9 mouse cellular contexts compared by ENCODE assay signal in the genomic region with DNA sequence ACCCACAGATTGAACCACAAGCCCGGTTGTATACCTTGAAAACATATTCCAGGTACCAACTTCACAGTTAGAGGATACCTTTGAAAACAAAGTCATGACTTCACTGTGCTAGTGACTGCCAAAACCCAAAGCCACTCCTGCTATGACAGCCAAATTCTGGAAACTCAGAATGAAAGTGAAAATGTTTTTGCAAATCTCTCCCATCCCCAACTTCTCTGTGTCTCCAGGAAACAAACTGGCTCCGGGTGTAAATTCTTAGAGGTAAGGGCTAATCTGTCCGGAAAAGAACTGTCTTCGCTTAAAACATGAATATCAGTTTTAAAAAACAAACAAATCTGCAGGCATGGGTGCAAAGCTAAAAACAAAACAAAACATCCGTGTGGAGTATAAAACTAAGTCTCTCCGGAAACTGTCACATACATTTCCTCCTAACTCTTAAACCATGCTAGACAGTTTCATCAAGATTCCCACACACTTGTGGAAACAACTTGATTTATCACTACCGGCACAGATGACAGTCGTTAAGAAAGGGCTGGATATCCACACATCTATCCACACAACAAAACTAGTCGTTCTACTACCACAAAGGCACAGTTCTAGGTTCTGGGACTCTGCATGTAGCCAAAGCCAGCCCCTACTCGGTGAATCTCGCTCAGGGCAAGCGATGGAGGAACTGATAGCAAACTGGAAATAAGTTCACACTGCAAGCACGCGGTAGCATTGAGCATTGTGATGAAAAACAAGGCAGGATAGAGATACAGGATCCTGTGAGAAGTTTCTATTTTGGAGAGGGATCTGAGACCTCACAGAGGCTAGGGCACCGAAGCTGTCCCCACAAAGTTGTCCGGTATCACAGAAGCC. TPM values are rescaled to one million over a fixed set of nuclear protein-coding genes. Genes with fewer than 3 reads are reported as not detected.
DNase-seq lines count a peak whose midpoint lies in the region; ATAC-seq and TF ChIP-seq lines count a peak whose summit lies in the region.
"Had no signal": no experiment of that assay in that cellular context is flagged by ENCODE, and none has a peak within 500 bp of the region (broad histone marks: within the 10 kb centered on the region; RNA-seq: fewer than 3 reads in every experiment).

No protein-coding gene starts in this region.

- peak overlapping the region; percentile 41 for H3K9ac ChIP-seq in ES-Bruce4 (ENCODE audit: low read depth, poor library complexity, severe bottlenecking)
- peak overlapping the region; percentile 91 for H3K9ac ChIP-seq in forebrain, embryonic 16.5 days (replicated peaks; ENCODE audit: low read depth, low read length)
- peak overlapping the region; percentile 82 for H3K9ac ChIP-seq in limb, embryonic 11.5 days (ENCODE audit: low read length)
- H3K9ac ChIP-seq in neural tube, embryonic 14.5 days (replicated peaks; ENCODE audit: low read depth, low read length), result peak overlapping the region; percentile 72

- H3K4me1 ChIP-seq in erythroblast, embryonic 14.5 days (ENCODE audit: control insufficient read depth), result peaks cover 2% of the 10 kb centered on the region; the same call in 1 of the 2 replicates
- H3K4me1 ChIP-seq in ES-Bruce4 (ENCODE audit: control insufficient read depth, insufficient read depth, low read length), result no peaks in the 10 kb centered on the region
- peaks cover 50% of the 10 kb centered on the region for H3K4me1 ChIP-seq in forebrain, embryonic 16.5 days (replicated peaks; ENCODE audit: control insufficient read depth, insufficient read depth, low read length)
- peaks cover 19% of the 10 kb centered on the region for H3K4me1 ChIP-seq in limb, embryonic 11.5 days (ENCODE audit: control insufficient read depth, insufficient read depth, low read length)
- H3K4me1 ChIP-seq in neural tube, embryonic 14.5 days (ENCODE audit: control insufficient read depth, insufficient read depth, low read length), result peaks cover 22% of the 10 kb centered on the region; the same call in 1 of the 2 replicates

- peak; percentile 63 for DNase-seq in limb, embryonic 11.5 days (ENCODE audit: low spot score)
- DNase-seq in spleen, postnatal 36 days (ENCODE audit: low spot score in 2 of 2), result no peak
- no peak for DNase-seq in spleen, postnatal 14 days (ENCODE audit: low spot score in 2 of 2)

- H3K4me3 ChIP-seq in erythroblast, embryonic 14.5 days (replicated peaks), result peak overlapping the region; percentile 46
- H3K4me3 ChIP-seq in ES-Bruce4 (ENCODE audit: low read depth, low read length), result peak overlapping the region; percentile 52
- H3K4me3 ChIP-seq in forebrain, embryonic 16.5 days (replicated peaks; ENCODE audit: low read length), result peak overlapping the region; percentile 75
- peak overlapping the region; percentile 75 for H3K4me3 ChIP-seq in limb, embryonic 11.5 days (ENCODE audit: low read depth, low read length)
- peak overlapping the region; percentile 67 for H3K4me3 ChIP-seq in neural tube, embryonic 14.5 days (ENCODE audit: low read depth, low read length)

- no peak for TF ChIP-seq CTCF in ES-Bruce4 (IDR thresholded peaks at IDR 0.05; ENCODE audit: low read depth, low read length)

- no peak for TF ChIP-seq EP300 in ES-Bruce4 (IDR thresholded peaks at IDR 0.05; ENCODE audit: insufficient read depth, low read depth, low read length)

- H3K27me3 ChIP-seq in erythroblast, embryonic 14.5 days (ENCODE audit: control insufficient read depth), result peaks cover 49% of the 10 kb centered on the region
- H3K27me3 ChIP-seq in ES-Bruce4 (ENCODE audit: control insufficient read depth, insufficient read depth, low read length, poor library complexity, severe bottlenecking), result peaks cover 6% of the 10 kb centered on the region; the same call in 1 of the 2 replicates
- no peaks in the 10 kb centered on the region for H3K27me3 ChIP-seq in forebrain, embryonic 16.5 days (replicated peaks; ENCODE audit: control insufficient read depth, insufficient read depth, low read length)
- H3K27me3 ChIP-seq in limb, embryonic 11.5 days (ENCODE audit: control insufficient read depth, insufficient read depth, low read length), result no peaks in the 10 kb centered on the region
- H3K27me3 ChIP-seq in neural tube, embryonic 14.5 days (ENCODE audit: control insufficient read depth, insufficient read depth, low read length), result no peaks in the 10 kb centered on the region

- TF ChIP-seq POLR2A in ES-Bruce4 (IDR thresholded peaks at IDR 0.05; ENCODE audit: insufficient read depth, low read length), result no peak

- H3K36me3 ChIP-seq in erythroblast, embryonic 14.5 days (ENCODE audit: control insufficient read depth), result no peaks in the 10 kb centered on the region
- no peaks in the 10 kb centered on the region for H3K36me3 ChIP-seq in ES-Bruce4 (ENCODE audit: control insufficient read depth, insufficient read depth, low read length, poor library complexity, severe bottlenecking)
- no peaks in the 10 kb centered on the region for H3K36me3 ChIP-seq in forebrain, embryonic 16.5 days (ENCODE audit: control insufficient read depth, insufficient read depth)
- H3K36me3 ChIP-seq in limb, embryonic 11.5 days (ENCODE audit: control insufficient read depth, insufficient read depth, low read length), result no peaks in the 10 kb centered on the region
- H3K36me3 ChIP-seq in neural tube, embryonic 14.5 days (ENCODE audit: control insufficient read depth, insufficient read depth, low read length), result no peaks in the 10 kb centered on the region
- H3K36me3 ChIP-seq: G1E had no signal

- H3K4me2 ChIP-seq in forebrain, embryonic 16.5 days (ENCODE audit: low read length), result peak overlapping the region; percentile 92
- H3K4me2 ChIP-seq in limb, embryonic 11.5 days (ENCODE audit: low read depth, severe bottlenecking), result peak overlapping the region; percentile 90
- peak overlapping the region; percentile 94 for H3K4me2 ChIP-seq in neural tube, embryonic 14.5 days (ENCODE audit: low read depth, low read length)

- H3K9me3 ChIP-seq in erythroblast, embryonic 14.5 days (ENCODE audit: control insufficient read depth, low read length), result no peaks in the 10 kb centered on the region
- no peaks in the 10 kb centered on the region for H3K9me3 ChIP-seq in ES-Bruce4 (replicated peaks; ENCODE audit: control insufficient read depth, insufficient read depth, low read length, poor library complexity, severe bottlenecking)
- no peaks in the 10 kb centered on the region for H3K9me3 ChIP-seq in forebrain, embryonic 16.5 days (ENCODE audit: control insufficient read depth, low read length)
- H3K9me3 ChIP-seq in limb, embryonic 11.5 days (ENCODE audit: control insufficient read depth, low read length), result no peaks in the 10 kb centered on the region
- no peaks in the 10 kb centered on the region for H3K9me3 ChIP-seq in neural tube, embryonic 14.5 days (ENCODE audit: control insufficient read depth, low read length)

- H3K27ac ChIP-seq in ES-Bruce4 (ENCODE audit: insufficient read depth, low read length), result no peak overlapping the region
- H3K27ac ChIP-seq in forebrain, embryonic 16.5 days (ENCODE audit: low read length), result no peak overlapping the region
- H3K27ac ChIP-seq in limb, embryonic 11.5 days (replicated peaks; ENCODE audit: low read depth, low read length), result no peak overlapping the region
- H3K27ac ChIP-seq in neural tube, embryonic 14.5 days (ENCODE audit: low read depth, low read length), result peak overlapping the region; percentile 61; the same call in 1 of the 2 replicates

- WGBS in forebrain, embryonic 16.5 days, result 31% methylated on average over 16 of the region's 16 CpGs
- whole genome bisulfite sequencing in limb, embryonic 11.5 days, result 31% methylated on average over 16 of the region's 16 CpGs
- WGBS in neural tube, embryonic 14.5 days, result 31% methylated on average over 16 of the region's 16 CpGs

- ATAC-seq in erythroblast, adult 5-6 weeks (replicated peaks; ENCODE audit: low FRiP score, poor library complexity, severe bottlenecking), result no peak
- no peak for ATAC-seq in forebrain, embryonic 16.5 days
- ATAC-seq in limb, embryonic 11.5 days (ENCODE audit: insufficient number of reproducible peaks, low FRiP score, low TSS enrichment, low read depth), result no peak
- no peak for ATAC-seq in neural tube, embryonic 14.5 days (ENCODE audit: low read depth)

RNA-seq across cellular contexts. Expression of gene Eif4e3, which starts 0.9 kb away (rescaled TPM):
- polyA plus RNA-seq in erythroblast, embryonic 14.5 days (2012), result 0.02 TPM in 1 of 2 replicates, not detected in the other
- 5.6 and 6.1 TPM in 2 replicates for total RNA-seq in erythroblast, adult 5-6 weeks (2015; ENCODE audit: low replicate concordance)
- 4.3 and 9.8 TPM in 2 replicates for total RNA-seq in erythroblast, adult 5-6 weeks (2017; ENCODE audit: low replicate concordance)
- polyA plus RNA-seq in ES-Bruce4 (2011; ENCODE audit: insufficient read depth, insufficient read length, low read depth, missing spikeins), result 6.4 and 8.6 TPM in 2 replicates
- 8.8 and 10.2 TPM in 2 replicates for polyA plus RNA-seq in forebrain, embryonic 16.5 days (2015; fragmentation: Nextera tagmentation; extraction: Ambion mirVana)
- polyA plus RNA-seq in limb, embryonic 11.5 days (2014; fragmentation: Nextera tagmentation; extraction: Ambion mirVana), result 17.6 and 22.7 TPM in 2 replicates
- 6.8 and 7.8 TPM in 2 replicates for polyA plus RNA-seq in neural tube, embryonic 14.5 days (2014; fragmentation: Nextera tagmentation; extraction: Ambion mirVana)
- total RNA-seq: G1E had no signal
- polyA plus RNA-seq: G1E had no signal

RNA-seq across cellular contexts. Expression of gene Gm20696, which starts 0.9 kb away (rescaled TPM):
- not detected in 2 replicates for polyA plus RNA-seq in erythroblast, embryonic 14.5 days (2012)
- total RNA-seq in erythroblast, adult 5-6 weeks (2015; ENCODE audit: low replicate concordance), result 2.7 and 11.3 TPM in 2 replicates
- 3.7 and 7.8 TPM in 2 replicates for total RNA-seq in erythroblast, adult 5-6 weeks (2017; ENCODE audit: low replicate concordance)
- polyA plus RNA-seq in ES-Bruce4 (2011; ENCODE audit: insufficient read depth, insufficient read length, low read depth, missing spikeins), result 0.24 TPM in 1 of 2 replicates, not detected in the other
- polyA plus RNA-seq in forebrain, embryonic 16.5 days (2015; fragmentation: Nextera tagmentation; extraction: Ambion mirVana), result 3.0 and 6.3 TPM in 2 replicates
- 3.1 and 4.0 TPM in 2 replicates for polyA plus RNA-seq in limb, embryonic 11.5 days (2014; fragmentation: Nextera tagmentation; extraction: Ambion mirVana)
- polyA plus RNA-seq in neural tube, embryonic 14.5 days (2014; fragmentation: Nextera tagmentation; extraction: Ambion mirVana), result 3.0 and 4.5 TPM in 2 replicates
- polyA plus RNA-seq: G1E had no signal

RNA-seq across cellular contexts. Expression of gene Gpr27, which starts 26.8 kb away (rescaled TPM):
- not detected in 2 replicates for polyA plus RNA-seq in erythroblast, embryonic 14.5 days (2012)
- 3.6 TPM in 1 of 2 replicates, not detected in the other for total RNA-seq in erythroblast, adult 5-6 weeks (2015; ENCODE audit: low replicate concordance)
- 0.98 TPM in 1 of 2 replicates, not detected in the other for total RNA-seq in erythroblast, adult 5-6 weeks (2017; ENCODE audit: low replicate concordance)
- polyA plus RNA-seq in ES-Bruce4 (2011; ENCODE audit: insufficient read depth, insufficient read length, low read depth, missing spikeins), result 2.1 and 2.9 TPM in 2 replicates
- polyA plus RNA-seq in forebrain, embryonic 16.5 days (2015; fragmentation: Nextera tagmentation; extraction: Ambion mirVana), result 17.3 and 17.6 TPM in 2 replicates
- 2.9 and 3.4 TPM in 2 replicates for polyA plus RNA-seq in limb, embryonic 11.5 days (2014; fragmentation: Nextera tagmentation; extraction: Ambion mirVana)
- polyA plus RNA-seq in neural tube, embryonic 14.5 days (2014; fragmentation: Nextera tagmentation; extraction: Ambion mirVana), result 21.0 and 21.7 TPM in 2 replicates
- polyA plus RNA-seq: G1E had no signal

Comparison
In these comparisons a context has a peak if more than half of its experiments do, and no peak if none do; other contexts are left out.
1. H3K9ac ChIP-seq: peak in every context shown above with its lines; median percentile 91 in forebrain, embryonic 16.5 days; 82 in limb, embryonic 11.5 days; 72 in neural tube, embryonic 14.5 days; 41 in ES-Bruce4.